Mouse (Mus musculus) neural tube, embryonic 11.5 days (tissue): ENCODE data around the gene Rffl. TPM values are rescaled to one million over a fixed set of nuclear protein-coding genes. Genes with fewer than 3 reads are reported as not detected.
"Not testable (repeated sequence)": the region's sequence is repeated elsewhere in the genome, so short reads cannot be mapped to it uniquely, and the experiment has no call there.

Experiments used
- ATAC-seq: fragments of 200-750 bp; cut with Nextera tagmentation; 2 replicates; pipeline ENCODE4 v1.8.0; 2017; ENCODE audit warnings: moderate number of reproducible peaks, mild to moderate bottlenecking, moderate TSS enrichment, moderate library complexity; ENCODE audit not compliant: insufficient read depth, low FRiP score, low TSS enrichment
- DNase-seq: peaks from one replicate; pipeline ENCODE4 v3.0.0-alpha.2; 2015; ENCODE audit warnings: low spot score
- H3K27ac ChIP-seq: fragments of 300-500 bp; sonication (generic); 2 replicates; pipeline ENCODE4 v1.5.1; 2014; ENCODE audit warnings: low read depth, mild to moderate bottlenecking, low read length
- H3K27me3 ChIP-seq: fragments of 300-500 bp; sonication (generic); 2 replicates; pipeline ENCODE4 v1.6.1; 2014; ENCODE audit warnings: mild to moderate bottlenecking, low read length, mixed read lengths; ENCODE audit not compliant: control insufficient read depth, insufficient read depth
- H3K36me3 ChIP-seq: fragments of 300-500 bp; sonication (generic); 2 replicates; pipeline ENCODE4 v1.6.1; 2014; ENCODE audit warnings: mild to moderate bottlenecking, low read length, moderate library complexity, mixed read lengths; ENCODE audit not compliant: control insufficient read depth, insufficient read depth
- H3K4me1 ChIP-seq: fragments of 300-500 bp; sonication (generic); 2 replicates; pipeline ENCODE4 v1.6.1; 2014; ENCODE audit warnings: low read length, mixed read lengths; ENCODE audit not compliant: control insufficient read depth, insufficient read depth
- H3K4me2 ChIP-seq: fragments of 300-500 bp; sonication (generic); 2 replicates; pipeline ENCODE4 v1.6.1; 2014; ENCODE audit warnings: low read depth, mild to moderate bottlenecking, moderate library complexity
- H3K4me3 ChIP-seq: fragments of 300-500 bp; sonication (generic); 2 replicates; pipeline ENCODE4 v1.5.1; 2014; ENCODE audit warnings: low read depth, low read length
- H3K9ac ChIP-seq: fragments of 300-500 bp; sonication (generic); 2 replicates; pipeline ENCODE4 v1.6.1; 2014; ENCODE audit warnings: mild to moderate bottlenecking, low read length
- H3K9me3 ChIP-seq: fragments of 300-500 bp; sonication (generic); 2 replicates; pipeline ENCODE4 v1.6.1; 2016; ENCODE audit warnings: low read length; ENCODE audit not compliant: control insufficient read depth
- WGBS: fragments of 180-500 bp; shearing (Covaris S2); extraction: QIAGEN DNeasy Blood & Tissue Kit; methylation state at CpG from one replicate; pipeline ENCODE4 v1.1.7; 2014; 5-methylcytosine and 5-hydroxymethylcytosine counted together
- polyA plus RNA-seq: library from polyadenylated mRNA; unstranded; fragments of >200 nt; fragmentation: Nextera tagmentation; extraction: Ambion mirVana; gene quantifications from 2 replicates; pipeline ENCODE4 v1.2.1, GENCODE M21; 2014

Rffl gene
- polyA plus RNA-seq, 1 experiment from 2014 or later, result 11.9 TPM

GRCm38 (mm10) chr11:82832402-82832801 lies 38.6 kb downstream of the Rffl start:
- H3K27ac ChIP-seq, H3K4me2 ChIP-seq, H3K9me3 ChIP-seq, H3K36me3 ChIP-seq, H3K4me3 ChIP-seq, DNase-seq, H3K27me3 ChIP-seq, ATAC-seq, H3K9ac ChIP-seq, H3K4me1 ChIP-seq: not testable (repeated sequence)
- 82% methylated on average over 10 of the region's 10 CpGs for WGBS

DNA sequence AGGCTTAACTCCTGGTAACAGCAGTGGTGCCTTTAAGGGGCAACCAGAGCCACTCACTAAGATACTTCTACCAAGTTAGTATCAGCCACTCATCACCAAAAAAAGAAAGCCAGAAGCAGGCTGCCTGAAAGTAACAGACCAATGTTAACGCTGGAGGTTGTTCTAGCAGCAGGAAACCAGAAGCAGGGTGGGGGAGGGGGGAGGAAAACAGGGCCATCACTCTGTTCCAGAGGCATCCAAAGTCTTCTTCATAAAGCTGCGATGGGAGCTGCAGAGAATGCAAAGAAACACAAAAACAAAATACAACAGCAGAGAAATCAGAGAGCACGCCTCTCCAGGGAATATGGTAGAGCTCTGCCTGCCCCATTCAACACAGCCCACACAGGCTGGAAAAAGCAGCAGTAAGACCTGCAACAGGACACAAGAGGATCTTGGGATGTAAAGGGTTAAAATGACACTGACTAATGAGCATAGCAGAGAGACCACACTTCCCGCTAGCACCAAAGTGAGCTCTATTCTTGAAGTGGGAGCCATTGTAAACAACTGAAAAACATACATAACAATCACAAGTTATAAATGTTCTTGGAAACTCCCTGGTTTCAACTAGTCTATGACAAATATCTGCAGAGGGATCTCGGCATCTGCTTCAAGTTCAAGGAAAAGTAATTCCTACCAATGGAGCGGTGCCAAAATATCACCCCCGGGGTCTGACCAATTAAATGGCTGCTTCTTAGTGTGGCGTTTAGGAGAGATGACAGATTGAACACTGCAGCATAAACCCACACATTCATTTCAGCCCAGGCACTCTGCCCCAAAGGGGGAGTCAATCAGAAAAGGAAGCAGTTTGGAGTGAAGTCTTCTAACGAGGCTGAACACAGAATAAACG lies 39.8 kb downstream of the Rffl start:
- H3K4me3 ChIP-seq, result no peak overlapping the region
- H3K9me3 ChIP-seq, result no peaks in the 10 kb centered on the region
- DNase-seq (peak; percentile 37), ATAC-seq (no peak)
- WGBS, result 20% methylated on average over 10 of the region's 10 CpGs
- H3K4me1 ChIP-seq, result 0 out of 2 replicates have a peak, but pooled peaks cover 8% of the 10 kb centered on the region
- no peaks in the 10 kb centered on the region for H3K36me3 ChIP-seq
- no peak overlapping the region for H3K27ac ChIP-seq
- no peak overlapping the region for H3K9ac ChIP-seq
- H3K4me2 ChIP-seq, result 0 out of 2 replicates have a peak overlapping the region, but pooled peaks have one; percentile 2
- H3K27me3 ChIP-seq, result no peaks in the 10 kb centered on the region

DNA sequence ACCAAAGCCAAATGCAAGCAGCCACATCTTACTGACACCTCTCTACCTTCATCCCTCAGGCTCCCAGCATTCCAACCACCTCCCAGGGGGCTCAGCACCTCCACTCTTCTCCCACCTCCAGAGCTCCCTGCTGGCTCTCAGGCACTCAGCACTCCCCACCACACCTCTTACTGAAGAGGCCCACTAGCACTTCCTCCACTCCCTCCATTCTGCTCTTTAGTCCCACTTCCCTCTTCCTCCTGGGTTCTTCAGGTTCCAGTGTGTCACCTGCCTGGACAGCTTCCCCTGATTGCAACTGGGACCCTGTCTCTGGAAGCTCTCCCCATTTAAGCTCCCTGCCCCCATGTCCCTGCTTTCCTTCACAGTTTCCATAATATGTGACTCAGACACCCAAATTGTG lies 44.2 kb downstream of the Rffl start:
- Histone ChIP-seq H3K4me2 (no peak overlapping the region), H3K9ac (no peak overlapping the region), H3K4me1 (0 out of 2 replicates have a peak, but pooled peaks cover 4% of the 10 kb centered on the region), H3K27ac (no peak overlapping the region), H3K9me3 (no peaks in the 10 kb centered on the region), H3K27me3 (no peaks in the 10 kb centered on the region), H3K36me3 (no peaks in the 10 kb centered on the region), H3K4me3 (no peak overlapping the region)
- no peak for ATAC-seq
- no peak for DNase-seq

DNA sequence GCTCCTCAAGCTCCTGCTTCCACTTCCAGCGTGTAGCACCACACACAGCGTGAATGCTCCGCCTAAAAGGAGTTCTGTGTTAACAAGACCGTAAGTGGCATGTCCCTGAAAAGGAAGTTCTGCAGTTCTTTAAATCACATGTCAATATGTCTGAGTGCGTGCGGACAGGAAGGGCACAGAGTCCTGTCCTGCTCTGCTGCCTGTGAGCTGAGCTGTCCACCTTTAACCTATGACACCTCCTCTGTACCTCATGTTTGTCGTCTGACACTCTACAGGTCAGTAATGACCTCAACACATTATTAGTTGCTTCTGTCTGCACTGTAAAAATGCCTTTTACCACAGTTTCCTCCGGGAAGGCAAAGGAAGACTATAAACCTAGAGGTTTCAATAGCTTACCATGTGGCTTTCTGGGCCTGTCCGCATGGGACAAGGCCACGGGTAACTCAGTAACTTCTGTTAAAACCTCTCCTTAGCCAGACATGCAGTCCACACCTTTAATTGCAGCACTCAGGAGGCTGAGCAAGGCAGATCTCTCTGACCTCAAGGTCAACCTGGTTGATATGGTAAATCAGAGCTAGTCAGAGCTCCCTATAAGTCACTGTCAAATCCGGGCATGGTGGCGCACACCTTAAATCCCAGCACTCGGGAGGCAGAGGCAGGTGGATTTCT lies 50.1 kb downstream of the Rffl start:
- DNase-seq (no peak), ATAC-seq (no peak)
- Histone ChIP-seq H3K27ac (no peak overlapping the region), H3K4me2 (no peak overlapping the region), H3K4me3 (no peak overlapping the region), H3K27me3 (no peaks in the 10 kb centered on the region), H3K9ac (no peak overlapping the region), H3K36me3 (no peaks in the 10 kb centered on the region), H3K9me3 (no peaks in the 10 kb centered on the region), H3K4me1 (no peaks in the 10 kb centered on the region)
- WGBS, result 86% methylated on average over 13 of the region's 13 CpGs

GRCm38 (mm10) chr11:82819350-82819749 lies 51.7 kb downstream of the Rffl start:
- H3K27ac ChIP-seq, result no peak overlapping the region
- H3K9me3 ChIP-seq, result no peaks in the 10 kb centered on the region
- H3K4me1 ChIP-seq, result no peaks in the 10 kb centered on the region
- ATAC-seq (no peak), DNase-seq (peak; percentile 53)
- no peak overlapping the region for H3K4me3 ChIP-seq
- no peak overlapping the region for H3K9ac ChIP-seq
- 56% methylated on average over 4 of the region's 4 CpGs for WGBS
- no peaks in the 10 kb centered on the region for H3K27me3 ChIP-seq
- H3K36me3 ChIP-seq, result no peaks in the 10 kb centered on the region
- H3K4me2 ChIP-seq, result no peak overlapping the region

GRCm38 (mm10) chr11:82808485-82808884 lies 62.5 kb downstream of the Rffl start:
- no peak overlapping the region for H3K4me3 ChIP-seq
- H3K27ac ChIP-seq, result no peak overlapping the region
- no peak for ATAC-seq
- H3K4me2 ChIP-seq, result no peak overlapping the region
- H3K36me3 ChIP-seq, result 0 out of 2 replicates have a peak, but pooled peaks cover 2% of the 10 kb centered on the region
- no peak for DNase-seq
- H3K4me1 ChIP-seq, result no peaks in the 10 kb centered on the region
- no peak overlapping the region for H3K9ac ChIP-seq
- 77% methylated on average over 5 of the region's 5 CpGs for WGBS
- no peaks in the 10 kb centered on the region for H3K27me3 ChIP-seq
- H3K9me3 ChIP-seq, result no peaks in the 10 kb centered on the region

DNA sequence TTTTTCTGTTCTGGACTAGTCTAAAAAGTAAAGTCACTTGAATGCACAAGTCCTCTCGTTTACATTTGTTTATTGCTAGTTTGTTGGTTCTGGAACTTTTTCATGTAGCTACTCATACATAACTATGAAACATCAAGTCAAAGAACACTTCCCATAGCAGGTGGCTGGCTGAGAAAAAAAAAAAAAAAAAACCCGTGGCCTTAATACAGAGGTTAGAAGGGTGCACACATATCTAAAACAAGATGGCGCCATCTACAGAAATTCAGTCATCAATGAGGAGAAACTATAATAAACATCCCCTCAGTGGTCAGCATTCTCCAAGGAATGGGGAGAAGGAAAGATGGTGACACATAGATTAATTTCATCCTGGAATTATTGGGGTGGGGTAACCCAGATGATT lies 63.6 kb downstream of the Rffl start:
- ATAC-seq, result no peak
- peaks cover 2% of the 10 kb centered on the region; the same call in 1 of the 2 replicates for H3K36me3 ChIP-seq
- no peaks in the 10 kb centered on the region for H3K4me1 ChIP-seq
- no peak overlapping the region for H3K4me2 ChIP-seq
- no peaks in the 10 kb centered on the region for H3K9me3 ChIP-seq
- H3K27me3 ChIP-seq, result no peaks in the 10 kb centered on the region
- WGBS, result 85% methylated on average over 3 of the region's 3 CpGs
- H3K27ac ChIP-seq, result no peak overlapping the region
- no peak overlapping the region for H3K4me3 ChIP-seq
- H3K9ac ChIP-seq, result no peak overlapping the region
- DNase-seq, result no peak

- DNase-seq, result no peak
- Histone ChIP-seq H3K4me3 (no peak overlapping the region), H3K9ac (no peak overlapping the region), H3K4me1 (no peaks in the 10 kb centered on the region), H3K27me3 (no peaks in the 10 kb centered on the region), H3K4me2 (no peak overlapping the region), H3K27ac (no peak overlapping the region), H3K9me3 (no peaks in the 10 kb centered on the region), H3K36me3 (peaks cover 2% of the 10 kb centered on the region; the same call in 1 of the 2 replicates)
- WGBS, result 85% methylated on average over 3 of the region's 3 CpGs
- ATAC-seq, result no peak
Observed at GRCm38 (mm10) chr11:82806656-82807055, 64.4 kb downstream of the Rffl start.
